Mouse (Mus musculus) heart, embryonic 13.5 days (tissue): ENCODE data around the gene Zbed5. TPM values are rescaled to one million over a fixed set of nuclear protein-coding genes. Genes with fewer than 3 reads are reported as not detected.
"Not testable (repeated sequence)": the region's sequence is repeated elsewhere in the genome, so short reads cannot be mapped to it uniquely, and the experiment has no call there.

Source experiments
- ATAC-seq: fragments of 200-750 bp; cut with Nextera tagmentation; 2 replicates; pipeline ENCODE4 v1.8.0; 2017; ENCODE audit warnings: moderate TSS enrichment; ENCODE audit not compliant: insufficient number of reproducible peaks, low FRiP score, low TSS enrichment; ENCODE audit errors: extremely low read depth
- H3K27ac ChIP-seq: fragments of 300-500 bp; sonication (generic); replicated peaks from 2 replicates; pipeline ENCODE4 v1.5.1; 2015; ENCODE audit warnings: moderate library complexity, mild to moderate bottlenecking, inconsistent platforms
- H3K27me3 ChIP-seq: fragments of 300-500 bp; sonication (generic); replicated peaks from 2 replicates; pipeline ENCODE4 v1.6.1; 2015; ENCODE audit warnings: mild to moderate bottlenecking, inconsistent platforms
- H3K36me3 ChIP-seq: fragments of 300-500 bp; sonication (generic); 2 replicates; pipeline ENCODE4 v1.6.1; 2015; ENCODE audit warnings: mild to moderate bottlenecking, inconsistent platforms
- H3K4me1 ChIP-seq: fragments of 300-500 bp; sonication (generic); 2 replicates; pipeline ENCODE4 v1.6.1; 2015; ENCODE audit warnings: inconsistent platforms
- H3K4me2 ChIP-seq: fragments of 300-500 bp; sonication (generic); 2 replicates; pipeline ENCODE4 v1.6.1; 2015; ENCODE audit warnings: inconsistent platforms, mild to moderate bottlenecking, moderate library complexity
- H3K4me3 ChIP-seq: fragments of 300-500 bp; sonication (generic); 2 replicates; pipeline ENCODE4 v1.5.1; 2015; ENCODE audit warnings: moderate library complexity, mild to moderate bottlenecking, inconsistent platforms
- H3K9ac ChIP-seq: fragments of 300-500 bp; sonication (generic); 2 replicates; pipeline ENCODE4 v1.6.1; 2015; ENCODE audit warnings: inconsistent platforms, mild to moderate bottlenecking, moderate library complexity
- H3K9me3 ChIP-seq: fragments of 300-500 bp; sonication (generic); 2 replicates; pipeline ENCODE4 v1.6.1; 2016; ENCODE audit warnings: inconsistent platforms
- WGBS: fragments of 180-500 bp; shearing (Covaris S2); methylation state at CpG from one replicate; pipeline ENCODE4 v1.1.7; 2015; ENCODE audit warnings: mixed read lengths; 5-methylcytosine and 5-hydroxymethylcytosine counted together
- polyA plus RNA-seq: library from polyadenylated mRNA; unstranded; fragments of >200 nt; fragmentation: Nextera tagmentation; extraction: Ambion mirVana; gene quantifications from 2 replicates; pipeline ENCODE4 v1.2.1, GENCODE M21; 2015

The Zbed5 gene
- polyA plus RNA-seq, 1 experiment from 2014 or later = 3.9 TPM

DNA sequence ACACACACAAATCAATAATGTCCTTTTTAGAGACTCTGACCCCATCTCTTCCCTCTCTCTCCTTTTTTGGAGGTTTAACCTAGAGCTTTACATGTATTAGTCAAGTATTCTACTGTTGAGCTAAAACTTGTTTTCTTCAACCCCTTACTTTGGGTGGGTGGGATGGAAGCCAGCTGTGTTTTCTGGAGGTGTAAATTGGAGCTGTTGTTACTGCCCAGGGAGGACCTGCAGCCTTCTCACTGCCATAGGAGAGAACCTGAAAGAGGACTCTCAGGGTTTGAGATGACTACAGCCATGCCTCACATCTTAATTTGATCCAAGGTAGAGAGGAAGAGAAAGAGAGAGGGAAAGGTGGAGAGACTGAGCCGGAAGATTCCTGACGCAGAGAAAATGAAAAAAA is 44.8 kb downstream of the Zbed5 start:
- H3K9me3 ChIP-seq = no peaks in the 10 kb centered on the region
- H3K4me1 ChIP-seq = peaks cover 11% of the 10 kb centered on the region
- no peak overlapping the region for H3K27ac ChIP-seq
- no peak overlapping the region for H3K9ac ChIP-seq
- no peak overlapping the region for H3K4me2 ChIP-seq
- WGBS = 42% methylated on average over 2 of the region's 2 CpGs
- no peak for ATAC-seq
- no peaks in the 10 kb centered on the region for H3K27me3 ChIP-seq
- no peak overlapping the region for H3K4me3 ChIP-seq
- H3K36me3 ChIP-seq = peaks cover 7% of the 10 kb centered on the region

DNA sequence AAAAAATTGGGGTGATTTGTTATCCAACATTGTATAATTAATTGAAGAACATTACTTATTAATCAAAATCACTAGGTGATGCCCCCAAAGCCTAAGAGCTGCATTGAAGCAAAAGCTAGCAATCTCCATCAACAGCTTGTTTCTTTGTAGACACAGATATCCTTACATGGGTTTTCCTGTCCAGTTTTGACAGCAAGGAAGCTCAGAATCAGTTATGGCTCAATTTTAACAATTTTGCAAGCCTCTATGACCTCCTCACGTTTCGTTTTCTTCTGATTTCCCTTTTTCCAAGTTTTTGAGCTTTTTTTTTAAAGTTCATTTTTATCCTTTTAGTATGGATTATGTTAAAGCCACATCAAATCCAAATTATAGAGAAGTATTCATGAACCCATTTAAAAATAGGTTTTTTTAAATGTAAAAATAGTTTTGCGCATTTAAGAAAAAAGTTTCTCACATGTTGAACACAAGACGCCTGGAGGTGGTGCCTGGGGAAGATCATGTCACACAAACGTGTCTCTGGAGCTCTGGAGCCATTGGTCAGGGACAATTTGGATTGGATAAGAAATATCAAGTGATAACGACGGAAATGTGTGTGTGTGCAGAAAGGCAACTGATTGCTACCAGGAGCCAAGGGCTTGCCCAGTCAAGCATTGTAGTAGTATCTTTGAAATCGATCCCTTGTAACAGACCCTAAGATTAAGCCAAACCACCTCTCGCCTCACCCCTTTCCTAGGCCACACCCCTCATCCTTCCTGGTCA is 45.4 kb downstream of the Zbed5 start:
- ATAC-seq = no peak
- H3K4me1 ChIP-seq = peaks cover 11% of the 10 kb centered on the region
- H3K36me3 ChIP-seq = peaks cover 11% of the 10 kb centered on the region
- peak overlapping the region; percentile 69 for H3K4me2 ChIP-seq
- H3K27ac ChIP-seq = peak overlapping the region; percentile 54; the same call in 1 of the 2 replicates
- H3K27me3 ChIP-seq = no peaks in the 10 kb centered on the region
- H3K4me3 ChIP-seq = peak overlapping the region; percentile 91
- H3K9me3 ChIP-seq = no peaks in the 10 kb centered on the region
- H3K9ac ChIP-seq = peak overlapping the region; percentile 69
- 5% methylated on average over 9 of the region's 9 CpGs for WGBS

DNA sequence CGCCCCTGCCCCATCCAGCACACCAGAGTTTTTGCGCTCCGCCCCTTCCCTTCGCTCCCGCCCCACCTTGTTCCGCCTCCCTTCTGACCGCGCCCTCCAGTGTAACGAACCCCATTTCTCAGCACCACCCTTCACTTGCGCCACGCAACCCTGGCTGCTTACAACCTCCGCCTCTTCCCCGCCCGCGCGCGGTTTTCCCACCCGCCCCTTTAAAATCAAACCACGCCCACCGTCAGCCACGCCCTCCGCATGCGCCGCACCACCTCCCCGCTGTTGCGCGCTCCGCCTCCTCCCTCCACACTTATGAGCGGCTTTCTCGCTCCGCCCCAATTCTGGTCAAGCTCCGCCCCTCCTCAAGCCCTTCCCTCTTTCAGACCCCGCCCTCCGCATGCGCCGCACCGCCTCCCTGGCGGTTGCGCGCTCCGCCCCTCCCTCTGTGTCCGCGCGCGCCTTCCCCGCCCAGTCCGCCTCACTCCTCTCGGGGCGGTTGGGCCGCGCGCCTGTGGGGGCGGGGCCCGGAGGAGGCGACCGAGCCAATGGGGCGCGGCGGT is 46.0 kb downstream of the Zbed5 start, which contains the start of gene Vkorc1l1:
TSS of gene Vkorc1l1 (plus strand) at position 476 of the 551 bp plus-strand sequence.
- under 1% methylated on average over 58 of the region's 59 CpGs for WGBS
- H3K4me2 ChIP-seq = peak within 1 kb of the TSS; percentile 86
- H3K36me3 ChIP-seq = peaks cover 11% of the 10 kb centered on the region
- H3K9ac ChIP-seq = peak within 1 kb of the TSS; percentile 94
- H3K4me1 ChIP-seq = peaks cover 11% of the 10 kb centered on the region
- H3K27me3 ChIP-seq = no peaks in the 10 kb centered on the region
- peak within 1 kb of the TSS; percentile 80 for H3K27ac ChIP-seq
- peak within 1 kb of the TSS; percentile 91 for H3K4me3 ChIP-seq
- H3K9me3 ChIP-seq = no peaks in the 10 kb centered on the region
- ATAC-seq = peak; percentile 95

- not testable (repeated sequence) for H3K9me3 ChIP-seq, H3K27me3 ChIP-seq
- under 1% methylated on average over 50 of the region's 82 CpGs for WGBS
- peak; percentile 9; the same call in 1 of the 2 replicates for ATAC-seq
- H3K4me1 ChIP-seq = peaks cover 13% of the 10 kb centered on the region
- H3K27ac ChIP-seq = peak overlapping the region; percentile 80
- peak overlapping the region; percentile 91 for H3K4me3 ChIP-seq
- peaks cover 11% of the 10 kb centered on the region for H3K36me3 ChIP-seq
- peak overlapping the region; percentile 86 for H3K4me2 ChIP-seq
- peak overlapping the region; percentile 94 for H3K9ac ChIP-seq
Observed at GRCm38 (mm10) chr5:129942073-129942939, 46.8 kb downstream of the Zbed5 start.

- Histone ChIP-seq H3K4me3 (no peak overlapping the region), H3K4me1 (peaks cover 23% of the 10 kb centered on the region), H3K27me3 (no peaks in the 10 kb centered on the region), H3K9me3 (no peaks in the 10 kb centered on the region), H3K4me2 (peak overlapping the region; percentile 86), H3K36me3 (peaks cover 11% of the 10 kb centered on the region), H3K9ac (no peak overlapping the region), H3K27ac (no peak overlapping the region)
- WGBS = 61% methylated on average over 1 of the region's 1 CpGs
- no peak for ATAC-seq
Observed at GRCm38 (mm10) chr5:129943402-129943801, 47.9 kb downstream of the Zbed5 start.

GRCm38 (mm10) chr5:129947528-129948033 is 52.1 kb downstream of the Zbed5 start:
- no peaks in the 10 kb centered on the region for H3K27me3 ChIP-seq
- no peaks in the 10 kb centered on the region for H3K9me3 ChIP-seq
- WGBS = 78% methylated on average over 2 of the region's 2 CpGs
- no peak overlapping the region for H3K27ac ChIP-seq
- H3K4me1 ChIP-seq = peaks cover 25% of the 10 kb centered on the region
- no peak overlapping the region for H3K4me3 ChIP-seq
- H3K4me2 ChIP-seq = no peak overlapping the region
- no peak overlapping the region for H3K9ac ChIP-seq
- ATAC-seq = no peak
- peaks cover 11% of the 10 kb centered on the region for H3K36me3 ChIP-seq

DNA sequence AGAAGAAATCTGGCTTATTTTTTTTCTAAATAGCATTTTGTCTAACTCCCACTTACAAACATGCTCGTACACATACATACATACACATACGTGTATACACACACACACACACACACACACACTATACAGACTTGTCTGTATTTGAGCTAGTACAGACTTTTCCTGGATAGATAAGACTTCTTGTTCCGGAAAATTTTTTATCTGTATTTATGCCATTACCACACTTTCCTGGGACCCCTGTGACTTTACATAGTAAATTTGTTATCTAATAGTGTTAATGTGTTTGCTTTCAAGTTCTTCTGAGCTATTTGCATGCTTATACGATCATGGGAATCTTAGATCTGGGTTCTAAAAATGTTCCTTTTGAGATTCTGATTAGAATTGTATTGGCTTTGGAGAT is 56.6 kb downstream of the Zbed5 start:
- H3K27ac ChIP-seq = no peak overlapping the region
- no peak overlapping the region for H3K4me3 ChIP-seq
- ATAC-seq = no peak
- H3K9ac ChIP-seq = no peak overlapping the region
- H3K9me3 ChIP-seq = no peaks in the 10 kb centered on the region
- no peak overlapping the region for H3K4me2 ChIP-seq
- no peaks in the 10 kb centered on the region for H3K27me3 ChIP-seq
- peaks cover 31% of the 10 kb centered on the region for H3K4me1 ChIP-seq
- no peaks in the 10 kb centered on the region for H3K36me3 ChIP-seq
- 77% methylated on average over 4 of the region's 4 CpGs for WGBS

Other genes with a start within 250 kb of the Zbed5 start
- 4.2 and 4.3 TPM in 2 replicates for gene Zfp11, start 225.6 kb upstream of the Zbed5 start, polyA plus RNA-seq
- gene Sept14, start 187.2 kb upstream of the Zbed5 start, polyA plus RNA-seq = not detected in 2 replicates
- gene Mrps17, start 180.2 kb upstream of the Zbed5 start, polyA plus RNA-seq = 151 and 163 TPM in 2 replicates
- gene Nipsnap2, start 170.7 kb upstream of the Zbed5 start, polyA plus RNA-seq = 269 and 291 TPM in 2 replicates
- gene Psph, start 108.3 kb upstream of the Zbed5 start, polyA plus RNA-seq = 24.6 and 28.2 TPM in 2 replicates
- gene Sumf2, start 48.7 kb upstream of the Zbed5 start, polyA plus RNA-seq = 26.8 and 28.7 TPM in 2 replicates
- 837 and 1,007 TPM in 2 replicates for gene Chchd2, start 8.3 kb upstream of the Zbed5 start, polyA plus RNA-seq
- 0.76 and 1.4 TPM in 2 replicates for gene Phkg1, start 2.8 kb downstream of the Zbed5 start, polyA plus RNA-seq
- 1.6 and 1.7 TPM in 2 replicates for gene Nupr1l, start 12.8 kb downstream of the Zbed5 start, polyA plus RNA-seq
- 13.7 and 14.3 TPM in 2 replicates for gene Vkorc1l1, start 46.2 kb downstream of the Zbed5 start, polyA plus RNA-seq
- gene Gusb, start 107.3 kb downstream of the Zbed5 start, polyA plus RNA-seq = 46.6 and 46.9 TPM in 2 replicates
- gene Asl, start 133.5 kb downstream of the Zbed5 start, polyA plus RNA-seq = 18.4 and 18.7 TPM in 2 replicates
- 23.8 and 27.0 TPM in 2 replicates for gene Crcp, start 133.6 kb downstream of the Zbed5 start, polyA plus RNA-seq
- gene Tpst1, start 177.6 kb downstream of the Zbed5 start, polyA plus RNA-seq = 24.3 and 27.2 TPM in 2 replicates
- 4.0 and 4.6 TPM in 2 replicates for gene Kctd7, start 249.1 kb downstream of the Zbed5 start, polyA plus RNA-seq